Mouse (Mus musculus): ENCODE results near the gene Nfkbib.
A peak's percentile ranks its signal among the peaks of the same experiment; 100 is the strongest.

Gene Nfkbib

GRCm38 (mm10) chr7:28799994-28800393 lies 32.7 kb upstream of the Nfkbib start:
- DNase-seq (ENCODE audit: low spot score in 2 of 2): no peak

- DNase-seq (ENCODE audit: low spot score in 2 of 2): peak; percentile 72 to 81
These were observed 29.3 kb upstream of the Nfkbib start for GRCm38 (mm10) chr7:28796562-28796975.

GRCm38 (mm10) chr7:28795832-28796231 lies 28.5 kb upstream of the Nfkbib start:
- no peak for DNase-seq (ENCODE audit: low spot score in 2 of 2)

- DNase-seq (ENCODE audit: low spot score in 2 of 2): no peak
These were observed 27.2 kb upstream of the Nfkbib start for GRCm38 (mm10) chr7:28794496-28794895.

GRCm38 (mm10) chr7:28793834-28794233 lies 26.5 kb upstream of the Nfkbib start:
- no peak for DNase-seq (ENCODE audit: low spot score in 2 of 2)

GRCm38 (mm10) chr7:28792391-28793185 lies 25.3 kb upstream of the Nfkbib start:
- DNase-seq (ENCODE audit: low spot score in 2 of 2): peak; percentile 80 to 89

GRCm38 (mm10) chr7:28791706-28792105 lies 24.4 kb upstream of the Nfkbib start:
- DNase-seq (ENCODE audit: low spot score in 2 of 2): no peak

- DNase-seq (ENCODE audit: low spot score in 2 of 2): no peak
These were observed 22.9 kb upstream of the Nfkbib start for GRCm38 (mm10) chr7:28790066-28790806.

GRCm38 (mm10) chr7:28789235-28789634 lies 21.9 kb upstream of the Nfkbib start:
- no peak for DNase-seq (ENCODE audit: low spot score in 2 of 2)

- peak; percentile 42 to 80 for DNase-seq (ENCODE audit: low spot score in 2 of 2)
These were observed 21.2 kb upstream of the Nfkbib start, which contains the start of gene Rinl for GRCm38 (mm10) chr7:28788307-28789195. TSS of gene Rinl (plus strand) at chr7:28788969.

- no peak for DNase-seq (ENCODE audit: low spot score in 2 of 2)
These were observed 20.6 kb upstream of the Nfkbib start for GRCm38 (mm10) chr7:28787884-28788283.

GRCm38 (mm10) chr7:28785161-28785560 lies 17.8 kb upstream of the Nfkbib start:
- no peak for DNase-seq (ENCODE audit: low spot score in 2 of 2)

- peak; percentile 78 to 80 for DNase-seq (ENCODE audit: low spot score in 2 of 2)
These were observed 13.9 kb upstream of the Nfkbib start for GRCm38 (mm10) chr7:28781261-28781663.

GRCm38 (mm10) chr7:28780857-28781256 lies 13.5 kb upstream of the Nfkbib start:
- no peak for DNase-seq (ENCODE audit: low spot score in 2 of 2)

GRCm38 (mm10) chr7:28780067-28780658 lies 12.9 kb upstream of the Nfkbib start:
- DNase-seq (ENCODE audit: low spot score in 2 of 2): peak; percentile 89

- DNase-seq (ENCODE audit: low spot score in 2 of 2): no peak
These were observed 11.5 kb upstream of the Nfkbib start for GRCm38 (mm10) chr7:28778825-28779224.

- DNase-seq (ENCODE audit: low spot score in 2 of 2): no peak
These were observed 7.8 kb upstream of the Nfkbib start for GRCm38 (mm10) chr7:28775129-28775528.

GRCm38 (mm10) chr7:28774164-28774563 lies 6.9 kb upstream of the Nfkbib start:
- DNase-seq (ENCODE audit: low spot score in 2 of 2): no peak

- no peak for DNase-seq (ENCODE audit: low spot score in 2 of 2)
These were observed 5.9 kb upstream of the Nfkbib start for GRCm38 (mm10) chr7:28773163-28773562.

- DNase-seq (ENCODE audit: low spot score in 2 of 2): no peak
These were observed 4.6 kb upstream of the Nfkbib start for GRCm38 (mm10) chr7:28771867-28772266.

GRCm38 (mm10) chr7:28770309-28770708 lies 3.0 kb upstream of the Nfkbib start:
- DNase-seq (ENCODE audit: low spot score in 2 of 2): no peak

Data from natural killer cell, adult 2 months (primary cell).